Mouse (Mus musculus) B cell, adult 2 months (primary cell): ENCODE measurements at regions not wholly inside any gene's neighbourhood (a gene's known extent, or its start where the extent isn't known, plus 50 kb on each side); places are given as distances from the start of the nearest gene placed in this dataset.

Experiments used
- DNase-seq, 2 experiments: peaks; one replicate each; pipeline ENCODE4 v3.0.0; 2022

- no peak for DNase-seq
These were observed 313.0 kb downstream of the Bmper start for GRCm38 (mm10) chr9:23535872-23536271.

DNA sequence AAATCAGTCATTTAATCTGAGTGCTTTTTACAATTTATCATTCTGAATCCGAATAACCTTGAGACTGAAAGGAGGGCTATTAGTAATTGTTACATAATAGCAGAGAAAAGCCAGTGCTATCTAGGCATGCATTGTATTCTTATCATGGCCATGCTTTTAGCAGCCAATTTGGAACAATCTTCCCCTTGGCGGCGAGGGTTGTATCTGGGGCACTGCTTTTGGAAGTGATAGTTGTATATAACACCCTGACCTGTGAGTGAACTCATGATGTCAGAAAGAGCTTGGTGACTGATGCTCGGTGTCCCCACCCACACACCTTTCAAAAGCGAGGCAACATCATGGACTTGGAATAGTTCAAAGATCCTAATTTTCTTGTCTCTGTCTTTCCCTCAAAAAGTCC lies 315.2 kb downstream of the Bmper start:
- no peak for DNase-seq

DNA sequence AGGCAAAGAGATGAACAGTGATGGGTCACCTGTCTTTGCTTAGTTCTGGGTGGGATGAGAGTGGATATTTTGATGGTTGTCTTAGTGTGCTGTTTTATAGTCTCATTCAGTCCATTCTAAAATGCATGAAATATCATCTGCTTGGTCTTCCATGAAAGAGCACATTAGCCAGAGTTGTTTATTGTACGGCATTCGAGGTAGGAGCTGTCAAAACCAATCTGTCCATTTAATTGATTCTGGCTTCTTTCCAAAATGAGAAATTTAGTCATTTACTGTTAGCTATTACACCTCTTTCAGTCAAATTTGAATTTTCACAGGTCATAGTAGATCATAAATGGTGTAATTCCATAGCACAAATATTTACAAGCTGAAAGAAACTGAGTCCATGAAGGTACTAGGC lies 328.8 kb downstream of the Bmper start:
- no peak for DNase-seq

- no peak for DNase-seq
These were observed 330.9 kb downstream of the Bmper start for GRCm38 (mm10) chr9:23553766-23554165.

DNA sequence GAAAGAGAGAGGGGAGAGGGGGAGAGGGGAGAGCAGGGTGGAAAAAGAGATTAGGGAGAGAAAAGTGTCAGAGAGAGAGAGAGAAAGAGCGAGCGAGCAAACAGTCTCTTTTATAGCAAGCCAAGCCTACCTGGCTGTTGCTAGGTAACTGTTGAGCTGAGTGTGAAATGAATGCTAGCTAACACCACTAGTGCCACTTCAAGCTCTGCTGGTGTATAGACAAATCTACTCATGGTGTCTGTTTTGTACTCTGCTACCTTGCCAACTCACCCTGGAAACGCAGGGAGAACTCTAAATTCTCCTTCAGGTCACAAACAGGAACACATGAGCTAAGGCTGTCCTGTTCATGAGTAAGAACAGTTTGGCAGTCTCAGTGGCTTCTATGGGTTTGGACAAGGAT lies 334.7 kb downstream of the Bmper start:
- DNase-seq: no peak

- DNase-seq: no peak
These were observed 339.0 kb downstream of the Bmper start for GRCm38 (mm10) chr9:23561924-23562323.

GRCm38 (mm10) chr9:23567081-23567480 lies 344.2 kb downstream of the Bmper start:
- DNase-seq: no peak

- no peak for DNase-seq
These were observed 347.3 kb downstream of the Bmper start for GRCm38 (mm10) chr9:23570150-23570549.

- DNase-seq: no peak
These were observed 353.4 kb downstream of the Bmper start for GRCm38 (mm10) chr9:23576314-23576713.

DNA sequence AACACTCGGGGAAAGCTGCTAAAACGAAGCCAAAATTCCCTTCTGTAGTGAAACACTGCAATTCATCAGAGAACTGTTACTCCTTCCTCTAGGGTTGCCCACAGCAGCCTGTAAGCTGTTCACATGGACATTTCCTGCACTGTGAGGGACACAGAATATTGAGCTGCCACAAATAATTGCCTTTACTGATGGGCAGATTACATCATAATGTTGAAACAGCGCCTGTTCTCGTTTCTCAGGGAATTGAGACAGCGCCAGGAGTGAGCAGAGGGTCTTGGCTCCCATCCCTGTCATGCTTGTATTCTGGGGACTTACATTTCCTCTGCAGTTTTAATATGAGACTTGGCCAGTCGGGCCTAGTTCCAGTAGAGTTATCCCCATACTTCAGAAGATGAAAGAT lies 357.3 kb downstream of the Bmper start:
- no peak for DNase-seq

DNA sequence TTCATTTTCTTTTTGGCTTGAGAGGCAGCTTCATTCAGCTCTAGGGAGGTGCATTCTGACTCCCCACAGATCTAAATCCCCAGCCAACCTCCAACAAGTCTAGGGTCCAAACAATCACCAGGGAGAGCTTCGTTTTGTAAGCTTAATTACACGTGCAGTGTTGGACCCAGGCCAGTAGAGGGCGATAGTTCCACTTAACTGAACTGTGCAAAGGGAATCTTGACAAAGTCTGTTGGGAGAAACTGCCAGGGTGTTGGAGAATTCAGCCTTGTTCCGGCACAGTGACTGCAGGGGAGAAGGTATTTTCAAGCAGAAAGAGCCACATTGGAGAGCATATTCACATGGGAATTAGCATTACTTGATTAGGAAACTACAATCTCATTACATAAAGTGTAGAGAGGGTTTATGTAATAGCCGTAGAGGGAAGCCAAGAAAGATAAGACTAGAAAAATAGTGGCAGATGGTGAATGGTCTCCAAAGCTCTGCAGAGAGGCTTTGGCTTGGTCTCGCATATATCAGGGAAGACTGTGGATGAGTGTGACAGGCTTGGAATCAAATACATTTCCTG lies 358.2 kb downstream of the Bmper start:
- DNase-seq: peak; percentile 19 to 23

DNA sequence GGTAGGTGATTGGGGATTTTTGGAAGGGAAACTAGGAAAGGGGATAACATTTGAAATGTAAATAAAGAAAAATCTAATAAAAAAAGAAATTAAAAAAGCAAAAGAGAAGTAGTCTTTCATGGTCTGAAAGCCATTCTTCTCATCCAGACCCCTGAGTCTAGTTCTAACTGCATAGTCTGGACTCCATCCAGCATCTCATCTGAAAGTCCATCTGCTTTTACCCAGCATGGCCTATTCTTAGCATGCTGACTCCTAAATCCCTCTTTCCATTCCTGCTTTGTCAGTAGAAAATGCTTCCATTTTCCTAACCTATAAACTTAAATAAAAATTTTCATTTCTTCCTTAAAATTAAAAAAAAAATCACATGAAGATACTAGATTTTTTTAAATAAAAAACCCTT lies 361.7 kb downstream of the Bmper start:
- no peak for DNase-seq

- no peak for DNase-seq
These were observed 366.1 kb downstream of the Bmper start for GRCm38 (mm10) chr9:23589024-23589423.

GRCm38 (mm10) chr9:23591906-23592305 lies 369.0 kb downstream of the Bmper start:
- no peak for DNase-seq

GRCm38 (mm10) chr9:23600623-23601022 lies 377.7 kb downstream of the Bmper start:
- DNase-seq: no peak
